Mouse (Mus musculus) kidney, adult 9 months (tissue): Measurements from ENCODE around the gene Gm5741.

ENCODE experiments used
- DNase-seq: peaks from one replicate; pipeline ENCODE4 v3.0.0; 2022

The Gm5741 gene

GRCm38 (mm10) chr8:85073041-85073612, 5.3 kb upstream of the Gm5741 start:
- no peak for DNase-seq

GRCm38 (mm10) chr8:85072364-85072929, 4.7 kb upstream of the Gm5741 start:
- DNase-seq, result no peak

DNA sequence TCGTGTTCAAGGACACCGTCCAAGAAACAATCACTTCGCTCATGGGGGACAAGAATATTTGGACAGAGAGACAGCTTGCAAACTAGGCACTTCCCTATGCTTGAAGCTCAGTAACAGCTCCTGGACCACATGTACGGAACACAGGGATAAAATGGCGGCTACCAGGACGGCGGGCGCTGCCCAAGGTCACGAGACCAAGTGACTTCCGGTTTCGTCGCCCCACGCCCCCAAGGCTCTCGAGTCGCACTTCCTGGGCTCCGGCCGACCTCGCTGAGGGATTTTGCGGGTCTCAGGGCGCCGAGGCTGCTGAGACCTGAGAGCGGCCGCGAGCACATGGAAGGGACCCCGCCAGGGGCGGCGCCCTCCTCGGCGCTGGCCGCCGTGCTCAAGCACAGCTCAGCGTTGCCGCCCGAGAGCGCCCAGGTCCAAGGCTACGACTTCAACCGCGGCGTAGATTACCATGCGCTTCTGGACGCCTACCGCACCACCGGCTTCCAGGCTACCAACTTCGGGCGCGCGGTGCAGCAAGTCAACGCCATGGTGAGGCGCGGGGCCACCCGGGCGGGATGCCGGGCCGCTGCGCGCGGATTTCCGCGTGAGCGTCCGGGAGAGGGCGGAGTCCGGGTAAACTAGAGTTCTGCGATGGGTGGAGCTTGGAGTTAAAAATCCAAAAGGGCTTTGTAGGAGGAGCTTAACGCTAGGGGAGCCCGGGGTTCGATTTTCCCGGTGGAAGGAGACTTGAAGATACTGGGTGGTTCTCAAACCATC, 3.9 kb upstream of the Gm5741 start, which contains the start of gene Dhps:
Dhps (plus strand) TSS at position 244 of the 768 bp plus-strand sequence.
- DNase-seq, result peak; percentile 94

- peak; percentile 81 for DNase-seq
Observed at GRCm38 (mm10) chr8:85071041-85071440, 3.3 kb upstream of the Gm5741 start.

DNA sequence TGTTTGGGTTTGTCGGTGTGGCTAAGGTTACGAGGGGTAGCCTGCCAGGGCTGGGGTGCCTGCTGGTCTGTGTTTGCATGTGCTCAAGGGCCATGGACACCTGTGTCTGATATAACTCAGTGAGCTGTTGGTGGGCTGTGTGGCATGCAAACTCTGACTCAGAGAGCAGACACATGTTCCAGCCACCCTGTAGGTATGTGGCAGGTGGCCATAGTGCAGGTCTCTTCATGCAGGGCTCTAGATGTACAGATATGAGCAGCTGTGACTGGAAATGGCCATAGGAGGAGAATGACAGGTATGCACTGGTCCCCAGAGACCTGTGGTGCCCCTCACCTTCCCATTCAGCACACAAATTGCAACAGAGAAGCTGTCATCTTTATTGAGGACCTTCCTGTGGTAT, 627 bp downstream of the Gm5741 start:
- DNase-seq, result no peak

DNA sequence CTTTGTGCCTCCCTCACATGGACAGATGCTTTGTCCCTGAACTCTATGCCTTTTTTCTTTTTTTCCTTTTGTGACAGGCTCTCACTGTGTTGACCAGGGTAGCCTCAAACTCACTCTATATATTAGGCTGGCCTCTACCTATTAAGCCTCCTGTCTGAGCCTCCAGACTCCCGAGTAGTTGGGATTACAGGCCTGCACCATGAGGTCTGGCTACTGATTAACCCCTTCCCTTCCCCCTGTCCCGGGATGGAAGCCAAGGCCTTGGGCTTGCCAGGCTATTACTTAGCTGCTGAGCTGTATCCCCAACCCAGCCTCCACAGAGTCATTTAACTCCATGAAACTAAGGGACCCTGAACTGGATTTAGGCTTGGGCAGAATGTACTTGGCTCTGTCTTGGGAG, 2.6 kb downstream of the Gm5741 start:
- DNase-seq, result peak; percentile 96

GRCm38 (mm10) chr8:85062603-85063002, 5.2 kb downstream of the Gm5741 start:
- DNase-seq, result no peak

DNA sequence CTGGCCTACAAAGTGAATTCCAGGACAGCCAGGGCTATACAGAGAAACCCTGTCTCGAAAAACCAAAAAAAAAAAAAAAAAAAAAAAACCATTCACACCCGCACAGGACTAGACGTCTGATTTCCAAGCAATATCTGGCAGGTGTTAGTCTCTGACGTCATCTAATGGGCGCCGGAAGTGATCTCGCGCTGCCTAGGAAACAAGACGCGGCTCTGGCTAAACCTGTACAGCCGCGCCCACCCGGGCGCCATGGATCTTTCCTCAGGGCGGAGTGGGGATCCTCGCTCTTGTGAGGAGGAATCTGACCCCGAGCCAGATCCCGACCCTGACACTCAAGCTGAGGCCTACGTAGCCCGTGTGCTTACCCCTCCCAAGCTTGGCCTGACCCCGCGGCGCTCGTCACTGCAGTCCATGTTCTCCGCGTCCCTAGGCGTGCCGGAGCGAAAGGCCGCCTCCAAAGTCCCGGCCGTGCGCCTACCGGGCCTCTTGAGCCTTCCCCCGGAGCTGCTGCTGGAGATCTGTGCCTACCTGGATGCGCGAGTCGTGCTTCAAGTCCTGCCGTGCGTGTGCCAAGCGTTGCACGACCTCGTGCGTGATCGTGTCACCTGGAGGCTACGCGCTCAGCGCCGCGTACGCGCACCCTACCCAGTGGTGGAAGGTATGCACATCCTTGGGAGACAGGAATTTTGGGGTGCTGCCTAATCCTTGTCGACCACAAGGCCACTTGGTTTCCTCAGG, 7.7 kb downstream of the Gm5741 start, which contains the start of gene Fbxw9:
Fbxw9 (plus strand) TSS at position 177 of the 738 bp plus-strand sequence.
- peak; percentile 96 for DNase-seq

GRCm38 (mm10) chr8:85057367-85057766, 10.4 kb downstream of the Gm5741 start:
- no peak for DNase-seq

- no peak for DNase-seq
Observed at GRCm38 (mm10) chr8:85043619-85044018, 24.2 kb downstream of the Gm5741 start.

DNA sequence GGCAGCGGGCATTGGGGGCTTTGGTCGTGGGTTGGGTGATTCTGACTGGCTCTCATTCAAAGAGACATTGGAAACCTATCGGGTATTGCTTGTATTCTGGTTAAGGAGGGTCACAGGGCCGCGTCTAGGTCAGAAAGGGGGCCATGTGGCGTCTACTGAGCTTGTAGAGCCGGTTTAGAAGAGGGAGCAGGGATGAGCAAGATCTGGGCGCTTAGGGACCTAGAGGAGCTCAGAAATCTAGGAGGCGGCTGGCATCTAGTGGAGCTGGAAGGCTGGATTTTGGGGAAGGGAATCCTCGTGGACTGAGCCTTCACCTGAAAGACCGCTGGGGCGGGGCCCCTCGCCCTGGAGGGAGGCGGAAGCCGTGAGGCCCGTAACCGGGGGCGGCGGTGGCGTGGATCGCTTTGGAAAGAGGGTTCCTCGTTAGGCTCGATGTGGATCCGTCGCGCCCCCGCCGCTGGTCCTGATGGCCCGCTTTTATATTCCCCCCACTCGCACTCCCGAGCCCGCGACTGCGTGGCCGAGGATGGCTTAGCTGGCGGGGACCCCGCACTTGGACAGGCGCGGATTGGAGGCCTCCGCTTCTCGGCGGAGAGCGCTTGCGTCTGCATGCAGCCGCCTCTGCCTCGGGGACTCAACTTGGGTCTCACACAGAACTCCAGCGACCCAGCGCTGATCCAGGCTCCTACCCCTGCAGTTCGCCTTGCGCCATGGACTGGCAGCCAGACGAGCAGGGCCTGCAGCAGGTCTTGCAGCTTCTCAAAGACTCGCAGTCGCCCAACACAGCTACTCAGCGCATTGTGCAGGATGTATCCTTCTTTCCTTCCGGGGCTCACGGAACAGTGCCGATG, 29.9 kb downstream of the Gm5741 start:
- peak; percentile 39 for DNase-seq

- no peak for DNase-seq
Observed at GRCm38 (mm10) chr8:85037366-85037680, 30.5 kb downstream of the Gm5741 start.

- peak; percentile 96 for DNase-seq
Observed at GRCm38 (mm10) chr8:85036718-85037365, 30.9 kb downstream of the Gm5741 start, which contains the start of gene Tnpo2. Gene Tnpo2, plus strand, starts transcription at chr8:85036915.

GRCm38 (mm10) chr8:85036381-85036717, 31.4 kb downstream of the Gm5741 start:
- no peak for DNase-seq

DNA sequence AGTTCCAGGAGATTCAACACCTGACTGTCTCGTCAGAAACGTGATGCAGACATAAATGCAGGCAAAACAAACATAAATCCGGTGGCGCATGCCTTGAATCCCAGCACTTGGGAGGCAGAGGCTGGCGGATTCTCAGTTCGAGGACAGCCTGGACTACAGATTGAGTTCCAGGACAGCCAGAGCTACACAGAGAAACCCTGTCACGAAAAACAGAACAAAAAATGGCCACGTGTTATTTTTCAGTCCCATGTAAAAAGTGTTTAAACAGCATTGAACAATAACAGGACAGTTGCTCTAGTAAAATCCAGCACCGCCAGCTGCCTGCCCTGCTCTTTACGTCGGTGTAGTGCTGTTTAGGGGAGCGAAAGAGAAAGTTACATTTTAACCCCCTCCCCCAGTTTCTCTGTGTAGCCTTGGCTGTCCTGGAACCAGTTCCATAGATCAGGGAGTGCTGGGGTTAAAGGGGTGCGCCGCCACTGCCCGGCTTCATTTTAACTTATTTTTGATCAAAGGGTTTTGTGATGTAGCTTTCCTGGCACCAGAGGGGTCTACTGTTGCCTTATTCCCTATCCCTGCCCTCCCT, 32.0 kb downstream of the Gm5741 start:
- peak; percentile 54 for DNase-seq

DNA sequence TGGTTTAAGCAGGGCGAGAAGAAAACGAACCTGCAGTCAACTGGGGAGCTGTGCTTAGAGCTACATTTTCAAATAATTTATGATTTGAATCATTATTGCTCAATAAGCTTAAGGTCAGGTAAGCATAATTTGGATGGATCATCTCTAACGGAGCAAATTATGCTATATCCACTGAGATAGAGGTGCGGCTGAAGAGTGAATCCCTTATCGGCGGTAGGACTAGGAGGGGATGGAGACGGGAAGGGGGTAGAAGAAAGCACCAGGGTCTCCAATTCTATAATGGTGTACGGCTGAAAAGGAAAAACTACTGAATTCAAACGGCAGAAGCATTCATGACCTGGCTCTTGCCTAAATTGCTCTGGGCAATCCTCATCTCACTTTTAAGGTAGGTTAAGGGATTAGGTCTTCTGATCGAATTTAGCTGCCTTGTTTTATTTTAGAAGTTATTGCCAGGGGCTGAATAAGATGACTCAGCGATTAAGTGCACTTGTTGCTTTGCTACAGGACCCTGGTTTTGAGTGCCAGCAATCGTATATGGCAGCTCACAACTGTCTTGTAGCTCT, 32.5 kb downstream of the Gm5741 start:
- no peak for DNase-seq

DNA sequence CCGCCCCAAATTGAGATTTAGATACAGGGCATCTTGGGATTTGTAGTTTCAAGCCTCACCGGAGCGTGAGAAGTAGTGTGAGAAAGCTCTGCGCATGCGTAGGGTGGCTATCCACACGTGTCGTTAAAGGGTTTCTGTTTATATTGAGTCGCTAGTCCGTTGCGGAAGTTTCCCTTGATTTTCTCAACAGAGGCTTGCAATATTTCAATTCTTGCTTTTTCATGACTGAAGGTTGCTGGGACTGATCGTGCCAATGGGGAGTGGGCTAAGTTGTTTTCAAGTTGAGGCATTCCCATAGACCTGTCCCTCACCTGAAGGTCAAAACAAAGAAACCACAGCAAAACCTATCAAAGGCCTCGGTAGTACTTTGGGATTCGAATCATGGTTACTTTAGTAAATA, 33.0 kb downstream of the Gm5741 start:
- DNase-seq, result peak; percentile 83

DNA sequence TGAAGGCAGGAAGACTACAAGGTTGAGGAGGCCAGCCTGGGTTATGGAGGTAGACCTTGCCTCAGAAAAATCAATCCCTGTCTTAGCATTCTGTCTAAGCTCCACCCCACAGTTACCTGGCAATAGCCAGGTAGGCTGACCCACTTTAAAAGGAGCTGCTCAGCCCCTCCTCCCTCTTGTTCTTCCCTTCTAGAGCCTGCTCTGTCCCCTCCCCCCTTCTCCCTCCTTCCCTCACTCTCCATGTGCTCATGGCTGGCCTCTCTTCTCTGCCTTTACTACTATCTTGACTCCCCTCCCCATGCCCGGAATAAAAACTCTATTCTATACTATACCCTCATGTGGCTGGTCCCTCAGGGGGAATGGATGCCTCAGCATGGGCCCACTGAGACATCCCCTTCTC, 33.9 kb downstream of the Gm5741 start:
- DNase-seq, result peak; percentile 46

DNA sequence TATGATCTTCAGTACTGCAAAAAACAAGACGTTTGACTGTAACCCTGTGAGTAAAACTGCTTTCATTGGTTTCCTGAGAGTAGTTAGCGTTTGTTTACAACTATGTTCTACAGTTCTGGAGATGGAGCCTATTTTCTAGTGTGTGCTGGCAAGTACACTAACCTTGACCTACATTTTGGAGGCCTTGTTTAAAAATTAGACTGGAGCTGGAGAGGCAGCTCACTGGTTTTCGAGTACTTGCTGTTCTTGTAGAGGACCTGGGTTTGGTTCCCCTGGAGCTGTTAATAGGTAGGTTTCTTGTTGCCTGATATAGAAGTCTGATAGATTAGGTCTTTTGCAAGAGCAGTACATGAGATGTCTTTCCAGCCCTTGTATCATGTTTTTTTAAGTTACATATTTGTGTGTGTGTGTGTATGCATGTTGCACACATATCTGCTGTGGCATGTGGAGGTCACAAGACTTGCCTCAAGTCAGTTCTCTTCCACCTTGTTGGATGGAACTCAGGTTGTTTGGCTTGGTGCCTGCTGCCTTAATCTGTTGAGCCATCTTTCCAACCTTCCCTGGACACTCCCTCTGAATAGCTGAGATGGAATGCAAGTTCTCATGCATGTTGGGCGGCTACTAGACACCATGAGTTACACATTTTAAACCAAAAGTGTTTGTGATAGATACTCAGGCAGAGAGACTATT, 35.0 kb downstream of the Gm5741 start:
- peak; percentile 73 for DNase-seq

DNA sequence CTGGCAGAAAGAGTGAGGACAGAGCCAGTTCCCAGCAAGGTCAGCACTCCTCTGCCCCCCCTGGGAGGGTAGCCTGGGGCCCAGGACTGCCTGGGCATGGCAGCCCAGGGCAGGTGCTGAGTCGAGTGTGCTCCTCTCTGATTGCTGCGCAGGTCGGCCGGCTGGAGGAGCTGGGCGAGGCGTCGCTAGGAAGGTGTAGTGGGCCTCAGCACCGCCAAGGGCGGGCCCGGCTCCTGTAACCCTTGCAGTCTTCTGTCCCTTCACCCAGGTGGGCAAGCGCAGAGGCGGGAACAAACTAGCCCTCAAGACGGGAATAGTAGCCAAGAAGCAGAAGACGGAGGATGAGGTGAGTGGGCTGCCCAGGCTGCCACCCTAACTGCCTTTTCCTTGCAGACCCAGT, 38.5 kb downstream of the Gm5741 start:
- DNase-seq, result no peak

DNA sequence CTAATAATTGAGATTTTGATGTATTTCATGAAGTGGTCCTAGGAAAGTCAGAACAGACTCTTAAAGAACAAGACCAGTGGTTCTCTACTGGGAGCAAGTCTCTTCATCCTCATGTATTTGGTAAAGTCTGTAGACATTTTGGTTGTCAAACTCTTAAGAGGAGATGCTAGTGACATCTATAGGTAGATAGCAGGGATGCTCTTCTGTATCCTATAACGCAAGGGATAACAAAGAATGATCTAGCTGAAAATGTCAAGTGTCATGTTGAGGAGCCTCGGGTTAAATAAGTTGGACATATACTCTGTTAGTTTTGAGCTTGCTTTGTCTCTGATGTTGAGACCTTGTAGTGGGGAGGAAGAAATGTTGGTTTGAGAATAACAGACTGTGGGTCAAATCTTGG, 39.9 kb downstream of the Gm5741 start:
- no peak for DNase-seq
